Mouse (Mus musculus) CH12.LX (cell line): ENCODE results near the gene Otud7b. TPM values are rescaled to one million over a fixed set of nuclear protein-coding genes. Genes with fewer than 3 reads are reported as not detected.

ENCODE experiments used
- DNase-seq: peaks from one replicate; pipeline ENCODE4 v3.0.0-alpha.2; 2013; ENCODE audit errors: extremely low read depth
- H3K27ac ChIP-seq: 2 replicates; pipeline ENCODE4 v1.5.1; 2012; ENCODE audit warnings: low read depth, mild to moderate bottlenecking, control low read depth, moderate library complexity; ENCODE audit not compliant: insufficient read depth
- H3K27me3 ChIP-seq: replicated peaks from 2 replicates; pipeline ENCODE3; 2012; ENCODE audit warnings: inconsistent platforms
- H3K36me3 ChIP-seq, 2 experiments: replicated peaks in 1 of 2; 2 replicates each; pipeline versions ENCODE3 to v1.6.1; 2012; ENCODE audit warnings: inconsistent platforms in 1 of 2, low read length in 1 of 2, mild to moderate bottlenecking in 1 of 2, mixed read lengths in 1 of 2, moderate library complexity in 1 of 2; ENCODE audit not compliant: control insufficient read depth in 1 of 2, insufficient read depth in 1 of 2
- H3K4me1 ChIP-seq, 2 experiments: 2 replicates each; pipeline ENCODE4 v1.6.1; 2012; ENCODE audit warnings: inconsistent platforms in 1 of 2, moderate library complexity in 1 of 2; ENCODE audit not compliant: insufficient read depth in 2 of 2, control insufficient read depth in 1 of 2
- H3K4me2 ChIP-seq: 2 replicates; pipeline ENCODE4 v1.6.1; 2012; ENCODE audit warnings: low read depth, mild to moderate bottlenecking, control low read depth; ENCODE audit not compliant: poor library complexity, insufficient read depth, severe bottlenecking
- H3K4me3 ChIP-seq, 3 experiments: fragments of 150-350 bp in 1 of 3; sonication (generic) in 1 of 3; replicated peaks in 1 of 3; 2 replicates each; pipeline versions ENCODE3 to v1.5.1; 2011 to 2012; ENCODE audit warnings: low read depth in 2 of 3, low read length in 2 of 3, mild to moderate bottlenecking in 2 of 3, moderate library complexity in 2 of 3, control low read depth in 1 of 3, improper control_type of control experiment in 1 of 3, inconsistent platforms in 1 of 3, mixed read lengths in 1 of 3; ENCODE audit not compliant: poor library complexity in 1 of 3
- H3K79me2 ChIP-seq: replicated peaks from 2 replicates; pipeline ENCODE4 v1.6.1; 2012; ENCODE audit warnings: mild to moderate bottlenecking, moderate library complexity; ENCODE audit not compliant: control insufficient read depth, poor library complexity, insufficient read depth, severe bottlenecking; ENCODE audit errors: extremely low read depth
- H3K9ac ChIP-seq: 2 replicates; pipeline ENCODE4 v1.6.1; 2012; ENCODE audit warnings: low read depth, mild to moderate bottlenecking, control low read depth, moderate library complexity; ENCODE audit not compliant: insufficient read depth
- H3K9me3 ChIP-seq: replicated peaks from 2 replicates; pipeline ENCODE3; 2012; ENCODE audit warnings: low read length, inconsistent platforms, mixed read lengths
- BHLHE40 ChIP-seq: IDR thresholded peaks from 2 replicates; pipeline ENCODE4 v1.6.1; 2011; ENCODE audit warnings: mild to moderate bottlenecking, low read depth, low read length, improper control_type of control experiment
- CHD2 ChIP-seq: IDR thresholded peaks from 2 replicates; pipeline ENCODE4 v1.6.1; 2011; ENCODE audit warnings: low read length, improper control_type of control experiment
- GABPA ChIP-seq: IDR thresholded peaks from 2 replicates; pipeline ENCODE4 v1.6.1; 2012; ENCODE audit warnings: low read depth, low read length, improper control_type of control experiment, inconsistent platforms; ENCODE audit not compliant: insufficient replicate concordance
- MEF2A ChIP-seq: IDR thresholded peaks from 2 replicates; pipeline ENCODE4 v1.6.1; 2014; ENCODE audit warnings: low read depth, mild to moderate bottlenecking, inconsistent platforms, low read length, improper control_type of control experiment, borderline replicate concordance
- NELFE ChIP-seq: IDR thresholded peaks from 2 replicates; pipeline ENCODE4 v1.6.1; 2011; ENCODE audit warnings: low read depth, low read length, improper control_type of control experiment
- NRF1 ChIP-seq: IDR thresholded peaks from 2 replicates; pipeline ENCODE4 v1.6.1; 2014; ENCODE audit warnings: low read depth, mild to moderate bottlenecking, inconsistent platforms, low read length, improper control_type of control experiment, moderate library complexity
- POLR2A ChIP-seq: IDR thresholded peaks from 2 replicates; pipeline ENCODE4 v1.6.1; 2011; ENCODE audit warnings: low read depth, mild to moderate bottlenecking, improper control_type of control experiment, low read length
- POLR2AphosphoS2 ChIP-seq: IDR thresholded peaks from 2 replicates; pipeline ENCODE4 v1.6.1; 2011; ENCODE audit warnings: low read depth, low read length, improper control_type of control experiment
- SMC3 ChIP-seq: IDR thresholded peaks from 2 replicates; pipeline ENCODE4 v1.6.1; 2011; ENCODE audit warnings: low read depth, low read length, improper control_type of control experiment
- USF1 ChIP-seq: IDR thresholded peaks from 2 replicates; pipeline ENCODE4 v1.6.1; 2014; ENCODE audit warnings: low read depth, mild to moderate bottlenecking, inconsistent platforms, low read length, improper control_type of control experiment
- dilution Hi-C: fragments of 300-500 bp; cut with MboI; formaldehyde crosslinking; loops from 2 replicates; pipeline ENCODE4 v1.14.3; 2020; ENCODE audit warnings: low sequenced_read_pairs; ENCODE audit not compliant: extremely low pct_unique_long_range_greater_than_20kb, extremely low pct_ligation_motif_present
- in situ Hi-C: fragments of 300-500 bp; cut with MboI; formaldehyde crosslinking; loops from 3 replicates; pipeline ENCODE4 v1.14.3; 2019; ENCODE audit warnings: low sequenced_read_pairs, low pct_ligation_motif_present, low pct_unique_long_range_greater_than_20kb, mixed read lengths
- polyA plus RNA-seq: library from polyadenylated mRNA; unstranded; fragments of >175 nt; gene quantifications from 2 replicates; pipeline ENCODE4 v1.2.1, GENCODE M21; 2012; ENCODE audit warnings: low read depth; ENCODE audit not compliant: insufficient read length
- total RNA-seq, 2 experiments: library from RNA; depleted of rRNA; stranded (reverse); fragments of 300-350 nt in 1 of 2; fragments of >200 nt in 1 of 2; gene quantifications; 2 replicates each; pipeline ENCODE4 v1.2.3; 2012 to 2014

Gene Otud7b
- total and polyA plus RNA-seq, 3 experiments, result 12.3 to 17.7 (median 14.9) TPM

DNA sequence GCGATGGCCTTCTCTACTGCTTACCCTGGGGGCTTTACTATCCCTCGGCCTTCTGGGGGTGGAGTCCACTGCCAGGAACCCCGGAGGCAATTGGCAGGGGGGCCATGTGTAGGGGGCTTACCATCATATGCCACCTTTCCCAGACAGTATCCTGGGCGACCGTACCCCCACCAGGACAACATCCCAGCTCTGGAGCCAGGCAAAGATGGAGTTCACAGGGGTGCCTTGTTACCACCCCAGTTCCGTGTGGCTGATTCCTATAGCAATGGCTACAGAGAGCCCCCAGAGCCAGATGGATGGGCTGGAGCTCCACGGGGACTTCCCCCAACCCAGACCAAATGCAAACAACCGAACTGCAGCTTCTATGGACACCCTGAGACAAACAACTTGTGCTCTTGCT lies 51.2 kb downstream of the Otud7b start:
- dilution Hi-C loops (no loop called here), in situ Hi-C loops (no loop called here)
- no peak for DNase-seq
- no peaks in the 10 kb centered on the region for H3K9me3 ChIP-seq
- no peak for TF ChIP-seq GABPA
- no peak for TF ChIP-seq POLR2A
- no peak for TF ChIP-seq SMC3
- no peak for TF ChIP-seq NRF1
- no peak for TF ChIP-seq CHD2
- no peak overlapping the region for H3K9ac ChIP-seq
- H3K27me3 ChIP-seq, result no peaks in the 10 kb centered on the region
- no peak overlapping the region for H3K27ac ChIP-seq
- H3K79me2 ChIP-seq, result no peaks in the 10 kb centered on the region
- H3K4me3 ChIP-seq, result no peak overlapping the region
- no peak overlapping the region for H3K4me2 ChIP-seq
- peaks cover 46 to 65% of the 10 kb centered on the region in 2 experiments for H3K36me3 ChIP-seq
- H3K4me1 ChIP-seq, result peaks cover 9 to 27% of the 10 kb centered on the region in 2 experiments

DNA sequence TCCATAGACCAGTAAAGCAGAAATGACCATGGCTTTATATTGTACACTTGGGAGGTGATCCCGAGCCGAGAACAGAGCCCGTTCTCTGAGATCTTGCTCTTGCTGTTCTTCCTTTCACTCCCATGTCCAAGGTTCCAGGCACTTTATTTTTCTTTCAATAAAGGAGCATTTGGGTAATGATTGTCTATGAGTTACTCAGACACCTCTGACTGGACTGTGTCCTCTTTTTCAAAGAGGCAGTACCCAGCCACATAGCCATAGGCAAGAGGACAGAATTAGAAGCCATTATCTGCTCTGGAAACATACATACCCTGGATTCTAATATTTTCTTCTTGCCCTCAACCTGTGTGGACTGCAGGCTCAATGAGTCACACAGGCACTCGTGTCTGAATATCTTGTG lies 55.5 kb downstream of the Otud7b start:
- no peak for TF ChIP-seq USF1
- peaks cover 11 to 22% of the 10 kb centered on the region in 2 experiments for H3K36me3 ChIP-seq
- no peak overlapping the region for H3K4me3 ChIP-seq
- H3K9me3 ChIP-seq, result no peaks in the 10 kb centered on the region
- peaks cover 13 to 39% of the 10 kb centered on the region in 2 experiments for H3K4me1 ChIP-seq
- DNase-seq, result no peak
- in situ Hi-C loops, result no loop called here
- no peak overlapping the region for H3K4me2 ChIP-seq
- dilution Hi-C loops, result no loop called here
- no peaks in the 10 kb centered on the region for H3K79me2 ChIP-seq
- H3K9ac ChIP-seq, result no peak overlapping the region
- no peaks in the 10 kb centered on the region for H3K27me3 ChIP-seq
- H3K27ac ChIP-seq, result no peak overlapping the region

DNA sequence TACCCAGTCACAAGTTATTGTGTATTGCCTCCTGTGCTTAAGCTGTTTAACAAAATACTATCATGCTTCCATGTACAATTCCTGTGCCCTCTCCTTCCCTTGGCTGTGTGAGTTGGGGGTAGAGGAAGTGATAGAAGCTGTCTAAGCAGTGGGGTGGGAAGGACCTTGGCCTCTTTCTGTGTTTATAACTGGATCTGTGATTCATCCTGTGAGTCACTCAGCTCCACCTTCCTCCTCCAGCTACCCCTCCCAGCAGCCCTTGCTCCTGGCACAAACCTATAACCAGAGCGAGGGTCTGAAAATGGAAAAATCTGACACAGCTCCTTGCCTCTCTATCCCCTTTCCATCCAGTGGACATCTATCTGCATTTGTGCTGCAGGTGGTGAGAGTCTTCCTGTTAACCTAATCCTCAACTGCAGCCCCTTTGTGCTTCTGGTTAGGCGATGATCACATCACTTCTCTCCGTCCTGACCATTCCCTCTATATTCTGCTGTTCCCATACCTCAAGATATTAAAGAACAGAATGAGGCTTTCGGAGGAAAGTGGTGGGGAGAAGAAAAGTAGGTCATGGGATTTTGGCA lies 56.0 kb downstream of the Otud7b start:
- Histone ChIP-seq H3K4me2 (no peak overlapping the region), H3K9me3 (no peaks in the 10 kb centered on the region), H3K36me3 (peaks cover 7 to 17% of the 10 kb centered on the region in 2 experiments), H3K27ac (no peak overlapping the region), H3K9ac (no peak overlapping the region), H3K79me2 (no peaks in the 10 kb centered on the region), H3K4me3 (no peak overlapping the region), H3K27me3 (no peaks in the 10 kb centered on the region), H3K4me1 (peaks cover 13 to 34% of the 10 kb centered on the region in 2 experiments)
- in situ Hi-C loops (no loop called here), dilution Hi-C loops (no loop called here)
- TF ChIP-seq NELFE, result peak; percentile 21; the same call in 1 of the 2 replicates
- peak; percentile 46; the same call in 1 of the 2 replicates for TF ChIP-seq POLR2AphosphoS2
- no peak for TF ChIP-seq BHLHE40
- TF ChIP-seq MEF2A, result peak; percentile 41; the same call in 1 of the 2 replicates
- no peak for DNase-seq
